Mouse (Mus musculus) MEL (cell line): ENCODE results near the gene Rerg. TPM values are rescaled to one million over a fixed set of nuclear protein-coding genes. Genes with fewer than 3 reads are reported as not detected.

Source experiments
- DNase-seq: peaks from one replicate; pipeline ENCODE4 v3.0.0; 2011; ENCODE audit warnings: low read depth, low spot score
- H3K27ac ChIP-seq: 2 replicates; pipeline ENCODE4 v1.5.1; 2012; ENCODE audit warnings: low read depth, mild to moderate bottlenecking, control low read depth, low read length, moderate library complexity; ENCODE audit not compliant: control insufficient read depth
- H3K27me3 ChIP-seq, 2 experiments: fragments of 150-350 bp in 1 of 2; sonication (generic) in 1 of 2; 2 replicates each; pipeline ENCODE4 v1.6.1; 2012; ENCODE audit warnings: low read length in 2 of 2, mild to moderate bottlenecking in 2 of 2, improper control_type of control experiment in 1 of 2, moderate library complexity in 1 of 2; ENCODE audit not compliant: insufficient read depth in 2 of 2, control insufficient read depth in 1 of 2
- H3K36me3 ChIP-seq, 2 experiments: 2 replicates each; pipeline ENCODE4 v1.6.1; 2012 to 2014; ENCODE audit warnings: low read length in 2 of 2, improper control_type of control experiment in 1 of 2, inconsistent platforms in 1 of 2, mild to moderate bottlenecking in 1 of 2; ENCODE audit not compliant: insufficient read depth in 2 of 2, control insufficient read depth in 1 of 2
- H3K4me1 ChIP-seq, 2 experiments: fragments of 150-350 bp in 1 of 2; sonication (generic) in 1 of 2; 2 replicates each; pipeline ENCODE4 v1.6.1; 2012; ENCODE audit warnings: low read length in 2 of 2, improper control_type of control experiment in 1 of 2, mild to moderate bottlenecking in 1 of 2; ENCODE audit not compliant: insufficient read depth in 2 of 2, control insufficient read depth in 1 of 2
- H3K4me3 ChIP-seq, 2 experiments: fragments of 150-350 bp in 1 of 2; sonication (generic) in 1 of 2; 2 replicates each; pipeline ENCODE4 v1.5.1; 2012; ENCODE audit warnings: low read depth in 2 of 2, low read length in 2 of 2, mild to moderate bottlenecking in 2 of 2, moderate library complexity in 2 of 2, control low read depth in 1 of 2, improper control_type of control experiment in 1 of 2; ENCODE audit not compliant: control insufficient read depth in 1 of 2, insufficient read depth in 1 of 2
- H3K79me2 ChIP-seq: 2 replicates; pipeline ENCODE4 v1.6.1; 2012; ENCODE audit warnings: mild to moderate bottlenecking, low read length, moderate library complexity; ENCODE audit not compliant: control insufficient read depth, poor library complexity, insufficient read depth
- H3K9ac ChIP-seq: 2 replicates; pipeline ENCODE4 v1.6.1; 2012; ENCODE audit warnings: low read depth, mild to moderate bottlenecking, control low read depth, low read length, moderate library complexity; ENCODE audit not compliant: control insufficient read depth, poor library complexity, severe bottlenecking
- H3K9me3 ChIP-seq: fragments of 150-350 bp; sonication (generic); replicated peaks from 2 replicates; pipeline ENCODE4 v1.6.1; 2012; ENCODE audit warnings: mild to moderate bottlenecking, low read length, improper control_type of control experiment, moderate library complexity; ENCODE audit not compliant: insufficient read depth
- CHD1 ChIP-seq: IDR thresholded peaks from 2 replicates; pipeline ENCODE4 v1.6.1; 2012; ENCODE audit warnings: low read depth, mild to moderate bottlenecking, inconsistent platforms, low read length, improper control_type of control experiment
- ETS1 ChIP-seq: IDR thresholded peaks from 2 replicates; pipeline ENCODE4 v1.6.1; 2012; ENCODE audit warnings: low read depth, mild to moderate bottlenecking, inconsistent platforms, low read length, improper control_type of control experiment, moderate library complexity
- HCFC1 ChIP-seq: IDR thresholded peaks from 2 replicates; pipeline ENCODE4 v1.6.1; 2012; ENCODE audit warnings: low read depth, mild to moderate bottlenecking, inconsistent platforms, low read length, improper control_type of control experiment, moderate library complexity
- JUND ChIP-seq: IDR thresholded peaks from 2 replicates; pipeline ENCODE4 v1.6.1; 2011; ENCODE audit warnings: low read depth, mild to moderate bottlenecking, improper control_type of control experiment, low read length
- MEF2A ChIP-seq: IDR thresholded peaks from 2 replicates; pipeline ENCODE4 v1.6.1; 2014; ENCODE audit warnings: low read depth, mild to moderate bottlenecking, inconsistent platforms, low read length, improper control_type of control experiment; ENCODE audit not compliant: poor library complexity, insufficient replicate concordance, severe bottlenecking; ENCODE audit errors: extremely low read depth
- NRF1 ChIP-seq: IDR thresholded peaks from 2 replicates; pipeline ENCODE4 v1.6.1; 2014; ENCODE audit warnings: low read depth, mild to moderate bottlenecking, inconsistent platforms, low read length, improper control_type of control experiment, moderate library complexity; ENCODE audit not compliant: poor library complexity, insufficient read depth, severe bottlenecking
- RCOR1 ChIP-seq: IDR thresholded peaks from 2 replicates; pipeline ENCODE4 v1.6.1; 2012; ENCODE audit warnings: low read depth, mild to moderate bottlenecking, inconsistent platforms, low read length, improper control_type of control experiment
- TAL1 ChIP-seq: IDR thresholded peaks from 2 replicates; pipeline ENCODE4 v1.6.1; 2012; ENCODE audit warnings: mild to moderate bottlenecking, inconsistent platforms, low read length, moderate library complexity, mixed read lengths
- UBTF ChIP-seq: IDR thresholded peaks from 2 replicates; pipeline ENCODE4 v1.6.1; 2012; ENCODE audit warnings: low read depth, mild to moderate bottlenecking, inconsistent platforms, low read length, improper control_type of control experiment, moderate library complexity, borderline replicate concordance; ENCODE audit not compliant: insufficient read depth
- USF1 ChIP-seq: IDR thresholded peaks from 2 replicates; pipeline ENCODE4 v1.6.1; 2014; ENCODE audit warnings: low read depth, mild to moderate bottlenecking, inconsistent platforms, low read length, improper control_type of control experiment, moderate library complexity
- ZC3H11A ChIP-seq: IDR thresholded peaks from 2 replicates; pipeline ENCODE4 v1.6.1; 2012; ENCODE audit warnings: low read depth, mild to moderate bottlenecking, inconsistent platforms, low read length, improper control_type of control experiment
- polyA plus RNA-seq, 2 experiments: library from polyadenylated mRNA; stranded (reverse) in 1 of 2; unstranded in 1 of 2; fragments of >175 nt in 1 of 2; fragments of >200 nt in 1 of 2; gene quantifications; 2 replicates each; pipeline versions ENCODE4 v1.2.1 to v1.2.4; 2012; ENCODE audit warnings: low replicate concordance in 2 of 2, low read depth in 1 of 2; ENCODE audit not compliant: insufficient read length in 2 of 2, insufficient read depth in 1 of 2, missing spikeins in 1 of 2
- total RNA-seq: library from RNA; depleted of rRNA; stranded (reverse); fragments of 300-350 nt; gene quantifications from 2 replicates; pipeline ENCODE4 v1.2.3, GENCODE M21; 2012

The Rerg gene
- total and polyA plus RNA-seq, 3 experiments: not detected

DNA sequence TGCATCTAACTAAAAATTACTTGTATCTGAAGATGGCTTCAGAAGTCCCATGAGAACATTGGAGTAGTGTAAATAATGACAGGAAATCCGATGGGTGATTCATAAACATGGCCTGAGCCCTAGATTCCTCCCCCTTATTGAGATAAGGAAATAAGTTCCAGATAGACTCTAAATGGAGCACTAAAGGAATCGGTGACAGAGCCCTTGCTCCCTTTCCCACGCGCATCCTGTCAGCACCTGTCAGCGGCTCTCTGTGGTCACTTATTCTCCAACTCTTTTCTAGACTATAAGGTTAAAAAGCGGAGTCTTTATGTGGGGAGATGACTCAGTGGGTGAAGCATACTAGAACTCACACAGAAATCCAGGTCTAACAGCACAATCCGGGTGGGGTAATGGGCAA is 104.8 kb downstream of the Rerg start:
- H3K9me3 ChIP-seq: no peaks in the 10 kb centered on the region
- no peaks in the 10 kb centered on the region for H3K27me3 ChIP-seq
- no peaks in the 10 kb centered on the region for H3K79me2 ChIP-seq
- TF ChIP-seq ZC3H11A (no peak), NRF1 (no peak), TAL1 (no peak)
- H3K27ac ChIP-seq: no peak overlapping the region
- H3K4me3 ChIP-seq: no peak overlapping the region
- H3K36me3 ChIP-seq: no peaks in the 10 kb centered on the region
- no peaks in the 10 kb centered on the region for H3K4me1 ChIP-seq
- DNase-seq: no peak
- no peak overlapping the region for H3K9ac ChIP-seq

DNA sequence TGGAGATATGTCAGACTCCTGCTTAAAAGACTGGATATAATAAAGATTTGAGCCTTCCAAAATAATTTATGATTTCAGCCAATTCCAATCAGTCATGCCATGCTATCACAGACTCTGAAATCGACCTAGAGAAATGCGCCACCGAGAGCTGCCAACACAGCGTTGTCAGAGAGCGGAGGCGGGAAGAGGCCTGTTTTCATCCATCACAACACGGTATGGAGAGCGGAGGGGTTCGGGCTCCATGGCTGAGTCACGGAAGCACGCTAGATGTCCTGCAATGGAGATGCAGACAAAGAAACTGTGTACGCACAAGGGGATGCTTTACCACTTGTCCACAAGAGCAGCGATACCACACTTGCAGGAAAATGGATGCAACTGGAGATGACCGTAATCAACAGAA is 105.5 kb downstream of the Rerg start:
- TF ChIP-seq USF1 (no peak), MEF2A (no peak), JUND (no peak), ETS1 (no peak), HCFC1 (no peak), UBTF (no peak), RCOR1 (no peak), TAL1 (no peak)
- Histone ChIP-seq H3K4me3 (no peak overlapping the region), H3K4me1 (no peaks in the 10 kb centered on the region), H3K79me2 (no peaks in the 10 kb centered on the region), H3K9me3 (no peaks in the 10 kb centered on the region), H3K27me3 (no peaks in the 10 kb centered on the region), H3K9ac (no peak overlapping the region), H3K27ac (no peak overlapping the region), H3K36me3 (no peaks in the 10 kb centered on the region)
- DNase-seq: no peak

DNA sequence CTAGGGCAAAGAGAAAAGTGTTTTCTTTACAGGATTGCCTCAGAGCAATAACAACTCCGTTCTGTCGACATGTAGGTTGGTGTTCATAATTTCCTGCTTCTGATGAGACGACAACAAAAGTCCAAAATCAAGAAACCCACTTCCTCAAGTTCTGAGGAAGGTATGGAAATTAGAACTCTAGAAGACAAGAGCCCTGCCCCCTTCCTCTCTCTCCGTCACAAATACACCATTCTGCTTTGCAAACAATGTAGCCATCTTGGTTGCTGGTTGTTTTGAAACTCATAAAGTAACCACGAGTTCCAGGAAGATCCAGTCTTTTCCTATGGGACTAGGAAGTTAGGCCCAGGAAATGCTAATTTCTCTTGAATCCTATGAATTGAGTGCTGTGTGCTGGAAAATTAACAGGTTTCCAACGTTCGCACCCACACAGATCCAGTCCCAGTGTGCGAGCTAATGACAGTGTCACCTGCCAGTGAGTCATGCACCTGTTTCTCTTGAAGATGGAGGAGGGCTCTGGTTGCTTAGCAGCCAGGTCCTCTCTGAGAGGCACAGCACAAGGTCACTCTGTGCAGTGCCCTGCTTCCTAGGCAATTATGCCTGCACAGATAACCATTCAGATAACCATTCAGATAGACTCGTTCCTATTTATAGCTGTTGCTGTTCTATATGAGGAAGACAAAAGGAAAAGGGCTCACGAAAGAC is 106.9 kb downstream of the Rerg start:
- H3K79me2 ChIP-seq: no peaks in the 10 kb centered on the region
- TF ChIP-seq CHD1: no peak
- H3K4me1 ChIP-seq: no peaks in the 10 kb centered on the region
- no peak for DNase-seq
- H3K27ac ChIP-seq: no peak overlapping the region
- no peaks in the 10 kb centered on the region for H3K36me3 ChIP-seq
- no peaks in the 10 kb centered on the region for H3K27me3 ChIP-seq
- no peak overlapping the region for H3K4me3 ChIP-seq
- H3K9me3 ChIP-seq: no peaks in the 10 kb centered on the region
- H3K9ac ChIP-seq: no peak overlapping the region
